Mouse (Mus musculus) spleen, postnatal 0 days (tissue): Measurements from ENCODE around the gene Gm3526. TPM values are rescaled to one million over a fixed set of nuclear protein-coding genes. Genes with fewer than 3 reads are reported as not detected.

Experiments
- polyA plus RNA-seq: library from polyadenylated mRNA; unstranded; fragments of >200 nt; fragmentation: Nextera tagmentation; extraction: Ambion mirVana; gene quantifications from 2 replicates; pipeline ENCODE4 v1.2.1, GENCODE M21; 2015

Gene Gm3526
- not detected in 2 replicates for polyA plus RNA-seq

GRCm38 (mm10) chr14:5260480-5260879 lies at the start of gene Gm3526:
Gm3526 (minus strand) TSS chr14:5260580.

Other genes with a start within 250 kb of the Gm3526 start
- not detected in 2 replicates for gene Gm3298, start 244.7 kb downstream of the Gm3526 start, polyA plus RNA-seq
- not detected in 2 replicates for gene 4930555G01Rik, start 210.0 kb downstream of the Gm3526 start, polyA plus RNA-seq
- 0.32 TPM in 1 of 2 replicates, not detected in the other for gene Gm8281, start 189.5 kb downstream of the Gm3526 start, polyA plus RNA-seq
- gene Gm8279, start 129.1 kb downstream of the Gm3526 start, polyA plus RNA-seq = not detected in 2 replicates
- not detected in 2 replicates for gene Gm3317, start 96.0 kb downstream of the Gm3526 start, polyA plus RNA-seq
- gene Gm8271, start 74.8 kb downstream of the Gm3526 start, polyA plus RNA-seq = not detected in 2 replicates
- not detected in 2 replicates for gene Gm3542, start 74.3 kb upstream of the Gm3526 start, polyA plus RNA-seq
- 0.11 TPM in 1 of 2 replicates, not detected in the other for gene Gm3500, start 128.5 kb upstream of the Gm3526 start, polyA plus RNA-seq
- gene Gm3194, start 194.9 kb upstream of the Gm3526 start, polyA plus RNA-seq = 0.13 TPM in 1 of 2 replicates, not detected in the other
- not detected in 2 replicates for gene Gm8246, start 217.2 kb upstream of the Gm3526 start, polyA plus RNA-seq
- not detected in 2 replicates for gene Gm3187, start 223.6 kb upstream of the Gm3526 start, polyA plus RNA-seq
- gene Gm3488, start 241.1 kb upstream of the Gm3526 start, polyA plus RNA-seq = 0.12 and 0.24 TPM in 2 replicates